Mouse (Mus musculus) kidney, postnatal 4 days (tissue): ENCODE results near the gene Tspan12.
"Not testable (repeated sequence)": the region's sequence is repeated elsewhere in the genome, so short reads cannot be mapped to it uniquely, and the experiment has no call there.

Experiments
- DNase-seq, 2 experiments: peaks; one replicate each; pipeline ENCODE4 v3.0.0; 2021; ENCODE audit warnings: mixed read lengths in 2 of 2

The Tspan12 gene

GRCm38 (mm10) chr6:21852344-21852785 lies at the start of gene Tspan12:
Tspan12 (minus strand) TSS chr6:21852515.
- DNase-seq, result no peak

- peak; percentile 55 to 70 for DNase-seq
Measured at GRCm38 (mm10) chr6:21894451-21894850, 42.1 kb upstream of the Tspan12 start.

- no peak for DNase-seq
Measured at GRCm38 (mm10) chr6:21889101-21889500, 36.8 kb upstream of the Tspan12 start.

GRCm38 (mm10) chr6:21887971-21888370 lies 35.7 kb upstream of the Tspan12 start:
- not testable (repeated sequence) for DNase-seq

- DNase-seq, result no peak
Measured at GRCm38 (mm10) chr6:21879496-21879895, 27.2 kb upstream of the Tspan12 start.

GRCm38 (mm10) chr6:21867310-21867709 lies 15.0 kb upstream of the Tspan12 start:
- DNase-seq, result no peak

- no peak for DNase-seq
Measured at GRCm38 (mm10) chr6:21864179-21864578, 11.9 kb upstream of the Tspan12 start.

GRCm38 (mm10) chr6:21863561-21863960 lies 11.2 kb upstream of the Tspan12 start:
- DNase-seq, result no peak

- no peak for DNase-seq
Measured at GRCm38 (mm10) chr6:21861316-21861715, 9.0 kb upstream of the Tspan12 start.

- DNase-seq, result peak; percentile 45 to 60
Measured at GRCm38 (mm10) chr6:21857843-21858242, 5.5 kb upstream of the Tspan12 start.

- peak in 1 of 2 experiments; percentile 14 for DNase-seq
Measured at GRCm38 (mm10) chr6:21855921-21856320, 3.6 kb upstream of the Tspan12 start.

- DNase-seq, result no peak
Measured at GRCm38 (mm10) chr6:21853342-21853741, 1.0 kb upstream of the Tspan12 start.

- peak; percentile 87 to 92 for DNase-seq
Measured at GRCm38 (mm10) chr6:21851596-21852343, 545 bp downstream of the Tspan12 start.

- no peak for DNase-seq
Measured at GRCm38 (mm10) chr6:21851346-21851595, 1.0 kb downstream of the Tspan12 start.

- peak; percentile 18 to 40 for DNase-seq
Measured at GRCm38 (mm10) chr6:21850526-21851345, 1.6 kb downstream of the Tspan12 start.

GRCm38 (mm10) chr6:21848808-21849207 lies 3.5 kb downstream of the Tspan12 start:
- no peak for DNase-seq

GRCm38 (mm10) chr6:21839976-21840775 lies 12.1 kb downstream of the Tspan12 start:
- DNase-seq, result peak; percentile 41 to 54

- DNase-seq, result peak; percentile 28 to 44
Measured at GRCm38 (mm10) chr6:21839244-21839814, 13.0 kb downstream of the Tspan12 start.

- no peak for DNase-seq
Measured at GRCm38 (mm10) chr6:21833531-21833930, 18.8 kb downstream of the Tspan12 start.

GRCm38 (mm10) chr6:21831871-21832270 lies 20.4 kb downstream of the Tspan12 start:
- no peak for DNase-seq

- DNase-seq, result no peak
Measured at GRCm38 (mm10) chr6:21830931-21831330, 21.4 kb downstream of the Tspan12 start.

- DNase-seq, result no peak
Measured at GRCm38 (mm10) chr6:21829930-21830329, 22.4 kb downstream of the Tspan12 start.

- no peak for DNase-seq
Measured at GRCm38 (mm10) chr6:21828437-21828836, 23.9 kb downstream of the Tspan12 start.
